Mouse (Mus musculus) lung, postnatal 25 days (tissue): ENCODE measurements at regions not wholly inside any gene's neighbourhood (a gene's known extent, or its start where the extent isn't known, plus 50 kb on each side); places are given as distances from the start of the nearest gene placed in this dataset.

Experiments used
- DNase-seq: peaks from one replicate; pipeline ENCODE4 v3.0.0; 2022; ENCODE audit warnings: low spot score

DNA sequence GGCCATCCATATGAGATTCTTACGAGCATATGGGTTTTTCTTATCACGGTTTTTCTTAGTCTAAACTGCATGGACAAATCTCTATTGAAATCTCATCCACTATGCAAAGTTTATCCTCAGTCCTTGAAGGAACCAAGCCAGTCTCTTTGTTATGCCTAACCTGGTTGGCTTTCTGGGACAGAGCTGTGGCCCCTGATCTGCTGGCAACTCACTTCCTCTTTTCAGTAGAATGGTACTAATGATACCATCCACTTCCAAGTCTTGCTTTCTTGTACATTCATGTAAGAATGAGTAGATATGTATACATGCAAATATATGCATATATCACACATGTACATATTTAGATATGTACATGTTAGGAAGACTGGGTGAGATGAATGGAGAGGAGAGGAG lies 89.8 kb upstream of the Irf2bp2 start:
- DNase-seq: no peak

DNA sequence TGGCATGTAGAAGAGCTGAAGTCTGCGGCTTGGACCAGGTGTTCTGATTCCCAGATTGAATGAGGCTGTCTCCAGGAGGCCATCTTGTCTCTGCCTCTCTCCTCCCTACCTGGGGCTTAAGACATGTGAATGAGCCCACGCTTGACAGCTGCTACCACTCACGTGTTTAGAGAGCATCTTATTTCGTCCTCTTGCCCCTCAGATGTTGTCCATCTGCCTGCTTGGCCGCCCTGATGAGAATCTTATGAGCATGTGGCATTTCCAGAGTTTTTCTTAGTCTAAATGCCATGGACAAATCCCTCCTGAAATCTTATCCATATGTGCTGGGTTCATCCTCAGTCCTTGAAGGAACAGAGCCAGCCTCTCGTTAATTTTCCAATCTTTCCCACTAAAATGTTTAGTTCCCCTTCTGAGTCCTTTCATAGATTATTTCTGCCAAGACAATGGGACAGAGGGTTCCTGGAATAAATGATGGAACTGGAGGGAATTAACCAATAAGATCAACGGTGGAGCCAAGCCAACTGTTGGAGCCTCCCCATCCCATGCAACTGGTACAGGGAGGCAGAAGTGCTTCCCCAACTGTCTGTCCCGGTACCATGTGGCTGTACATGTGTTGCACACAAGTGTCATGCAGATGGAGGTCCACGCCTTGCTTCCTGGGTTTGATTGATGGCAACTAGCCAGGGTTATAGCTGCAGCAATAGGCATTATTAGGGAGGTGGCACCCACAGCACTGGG lies 89.2 kb upstream of the Irf2bp2 start:
- DNase-seq: no peak

- DNase-seq: peak; percentile 80
Measured at GRCm38 (mm10) chr8:126681948-126682651, 88.3 kb upstream of the Irf2bp2 start.

GRCm38 (mm10) chr8:126678004-126678751 lies 84.4 kb upstream of the Irf2bp2 start:
- no peak for DNase-seq

DNA sequence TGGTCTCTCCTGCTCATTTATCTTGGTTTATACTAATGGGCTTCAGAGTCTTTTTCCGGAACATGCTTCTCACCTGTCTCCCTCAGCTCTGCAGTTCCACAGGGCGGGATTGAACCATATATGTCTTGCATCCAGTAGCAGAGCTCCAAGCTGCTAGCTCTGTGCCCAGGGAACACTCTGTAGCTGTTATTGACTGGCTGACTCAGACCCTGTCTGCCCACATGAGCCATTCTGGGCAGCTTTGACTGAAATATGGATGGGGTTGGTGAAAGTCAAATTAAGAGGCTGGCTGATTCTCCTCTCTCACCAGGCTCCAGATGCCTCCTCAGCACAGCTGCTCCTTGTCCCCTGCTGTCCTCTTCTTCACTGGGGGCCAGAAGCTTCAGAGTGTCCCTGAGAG lies 81.4 kb upstream of the Irf2bp2 start:
- no peak for DNase-seq

- no peak for DNase-seq
Measured at GRCm38 (mm10) chr8:126673038-126673740, 79.4 kb upstream of the Irf2bp2 start.

- DNase-seq: no peak
Measured at GRCm38 (mm10) chr8:126671594-126671993, 77.8 kb upstream of the Irf2bp2 start.

GRCm38 (mm10) chr8:126669919-126670318 lies 76.1 kb upstream of the Irf2bp2 start:
- no peak for DNase-seq

GRCm38 (mm10) chr8:126669154-126669553 lies 75.4 kb upstream of the Irf2bp2 start:
- DNase-seq: no peak

GRCm38 (mm10) chr8:126668657-126669025 lies 74.9 kb upstream of the Irf2bp2 start:
- no peak for DNase-seq

DNA sequence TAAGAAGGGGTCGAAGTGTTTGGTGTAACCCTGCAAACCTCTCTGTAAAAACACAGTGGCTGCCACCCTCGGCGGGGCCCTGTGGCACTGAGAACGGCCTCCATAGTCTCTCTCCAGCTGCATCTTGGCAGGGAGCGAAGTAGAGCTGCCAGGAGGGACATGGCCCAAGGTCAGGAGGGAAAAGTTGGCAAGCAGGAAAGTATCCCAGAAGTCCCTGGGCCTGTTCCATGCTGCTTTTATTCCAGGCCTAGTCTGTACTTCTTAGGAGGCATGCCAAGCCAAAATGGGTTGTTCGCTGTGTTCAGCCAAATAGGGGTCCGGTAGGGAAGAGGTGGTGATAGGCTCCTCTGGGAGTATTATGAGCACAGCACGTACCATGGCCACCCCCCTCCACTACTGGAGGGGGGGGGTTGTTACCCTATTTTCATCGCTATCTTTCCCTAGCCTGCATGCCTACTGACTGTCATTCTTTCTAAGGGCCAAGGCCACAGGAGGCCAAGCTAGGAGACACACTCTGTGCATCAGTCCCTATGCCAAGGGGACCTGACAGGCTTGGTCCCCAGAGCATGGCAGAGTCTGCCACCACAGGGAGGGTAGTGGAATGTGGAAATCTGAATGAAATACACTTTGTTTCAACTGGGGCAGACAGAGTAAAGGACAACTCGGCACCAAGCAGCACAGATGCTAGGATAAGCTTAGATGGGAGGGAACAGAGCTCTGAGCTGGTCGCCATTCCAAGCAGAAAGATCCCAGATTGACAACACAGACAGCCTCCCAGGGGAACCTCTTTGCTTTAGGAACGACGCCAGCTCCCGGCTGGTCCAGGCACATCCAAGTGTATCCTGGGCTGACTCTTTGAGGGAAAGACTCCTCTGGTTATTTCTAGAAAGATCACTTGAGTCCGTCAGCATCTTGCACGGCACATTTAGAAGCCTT lies 74.2 kb upstream of the Irf2bp2 start:
- DNase-seq: peak; percentile 88

DNA sequence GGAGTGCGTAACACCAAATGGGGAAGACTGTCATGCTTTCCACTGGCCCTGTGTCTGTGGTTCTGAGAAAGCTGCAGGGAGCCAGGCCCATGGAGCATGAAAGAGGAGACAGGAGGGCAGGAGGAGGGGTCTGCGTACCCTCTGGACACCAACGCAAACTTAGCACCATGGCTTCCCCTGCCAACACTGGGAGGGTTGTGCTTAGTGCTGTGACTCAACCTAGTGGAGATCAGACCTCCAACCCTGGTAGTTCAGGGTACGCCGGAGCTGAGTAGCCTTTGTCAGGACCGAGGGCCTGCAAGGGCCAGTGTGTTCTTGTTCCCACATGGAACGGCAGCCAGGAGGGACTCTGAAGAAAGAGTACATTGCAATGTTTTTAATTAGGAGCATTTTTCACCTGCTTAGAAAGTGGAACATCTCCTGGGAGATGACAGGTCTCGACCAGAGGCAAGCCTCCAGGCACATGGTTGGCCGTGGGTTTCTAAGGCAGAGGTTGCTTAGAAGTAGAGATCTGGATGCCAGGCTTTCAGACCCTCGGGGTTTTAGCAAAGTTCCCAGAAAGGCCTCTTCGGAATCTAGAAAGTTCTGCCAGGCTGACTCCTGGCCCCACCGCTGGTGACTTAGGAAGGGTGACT lies 73.4 kb upstream of the Irf2bp2 start:
- no peak for DNase-seq

- DNase-seq: peak; percentile 99
Measured at GRCm38 (mm10) chr8:126666327-126667085, 72.7 kb upstream of the Irf2bp2 start.

DNA sequence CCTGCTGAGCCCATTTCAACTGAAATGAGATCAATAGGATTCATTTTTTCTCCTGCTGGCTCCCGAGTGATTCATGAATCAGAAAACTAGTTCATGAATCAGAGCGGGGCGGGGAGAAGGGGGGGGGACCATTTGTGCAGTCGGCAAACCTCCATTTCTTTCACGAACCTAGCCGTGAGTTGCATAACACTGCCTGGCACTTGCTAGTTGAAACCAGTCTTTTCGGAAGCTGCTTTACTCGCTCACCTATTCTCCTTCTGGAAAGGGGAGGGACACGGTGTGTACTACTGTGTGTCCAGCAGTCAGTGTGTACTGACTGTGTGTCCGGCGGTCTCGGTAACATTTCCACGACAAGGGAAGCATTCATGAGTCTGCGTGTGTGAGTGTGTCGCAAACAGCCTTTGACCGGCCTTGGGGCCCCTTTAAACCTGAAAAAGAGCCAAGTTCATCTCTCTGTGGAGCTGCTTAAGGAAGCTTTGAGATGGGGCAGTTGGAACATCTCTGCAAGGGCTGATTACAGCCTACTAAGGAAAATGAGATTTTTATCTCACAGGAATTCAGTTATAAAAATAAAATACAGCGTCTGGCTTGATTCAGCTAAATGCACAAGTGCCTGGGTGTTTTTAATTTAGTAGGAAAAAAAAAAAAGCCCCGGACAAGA lies 71.9 kb upstream of the Irf2bp2 start:
- DNase-seq: peak; percentile 74

DNA sequence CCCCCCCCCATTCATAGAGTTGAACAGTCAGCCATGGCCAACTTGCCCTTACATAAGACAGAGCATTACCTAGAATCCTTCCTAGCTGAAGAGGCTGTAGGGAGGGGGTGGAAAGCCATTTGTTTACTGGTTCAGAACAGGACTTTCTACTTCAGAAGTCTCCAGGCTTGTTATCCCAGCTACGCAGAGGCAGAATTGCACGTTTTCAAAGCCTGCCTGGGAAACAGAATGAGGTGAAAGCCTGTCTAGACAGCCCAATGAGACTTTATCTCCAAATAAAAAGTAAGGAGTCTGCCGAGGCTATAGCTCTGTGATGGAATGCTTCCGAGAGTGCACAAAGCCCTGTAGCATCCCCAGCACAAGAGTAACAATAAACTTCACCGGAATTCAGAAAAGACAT lies 71.1 kb upstream of the Irf2bp2 start:
- no peak for DNase-seq

DNA sequence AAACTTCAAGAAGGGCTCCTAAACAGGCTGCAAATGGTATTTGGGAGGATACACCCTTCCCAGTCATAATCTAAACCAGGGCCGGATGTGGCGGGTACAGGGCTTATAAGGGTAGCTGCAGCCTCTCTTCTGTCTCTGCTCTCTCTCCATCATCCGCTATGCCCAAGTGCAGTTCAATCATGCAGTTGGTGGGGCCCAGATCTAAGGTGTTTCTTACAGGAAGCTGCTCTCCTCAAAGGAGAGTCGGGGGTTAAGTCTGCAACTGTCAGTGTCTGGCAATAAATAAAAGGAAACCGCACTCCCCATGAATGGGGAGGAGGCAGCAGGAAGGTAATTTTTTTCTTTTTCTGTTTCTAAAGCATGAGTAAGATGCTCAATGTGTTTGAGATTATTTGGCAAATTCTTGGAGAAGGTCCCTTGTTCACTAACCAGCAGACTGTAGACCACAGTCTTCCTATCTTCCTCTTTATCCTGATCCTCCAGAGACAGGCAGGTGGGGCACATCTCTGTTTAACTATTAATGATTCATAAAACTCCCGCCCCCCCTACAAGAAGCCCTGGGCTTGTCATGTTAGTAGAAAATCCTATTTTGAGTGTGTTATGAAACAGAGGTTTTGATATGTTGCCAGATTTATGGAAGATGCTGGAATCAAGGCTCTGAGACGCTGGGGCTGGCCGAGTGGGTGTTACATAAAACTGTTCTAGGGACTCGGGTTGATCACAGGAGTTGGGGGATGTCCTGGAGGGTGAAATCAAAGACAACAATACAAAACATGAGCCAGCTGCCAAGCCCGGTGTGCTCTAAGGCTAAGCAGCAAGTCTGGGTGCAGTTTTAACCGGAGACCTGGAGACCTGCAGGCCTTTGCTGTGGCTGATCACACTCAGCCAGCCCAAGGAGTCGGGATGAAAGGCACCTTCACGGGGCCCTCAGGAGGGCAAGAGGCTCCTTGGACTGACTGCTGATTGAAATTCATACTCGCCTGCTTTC lies 69.3 kb upstream of the Irf2bp2 start:
- DNase-seq: peak; percentile 80

GRCm38 (mm10) chr8:126662151-126662550 lies 68.4 kb upstream of the Irf2bp2 start:
- DNase-seq: no peak

DNA sequence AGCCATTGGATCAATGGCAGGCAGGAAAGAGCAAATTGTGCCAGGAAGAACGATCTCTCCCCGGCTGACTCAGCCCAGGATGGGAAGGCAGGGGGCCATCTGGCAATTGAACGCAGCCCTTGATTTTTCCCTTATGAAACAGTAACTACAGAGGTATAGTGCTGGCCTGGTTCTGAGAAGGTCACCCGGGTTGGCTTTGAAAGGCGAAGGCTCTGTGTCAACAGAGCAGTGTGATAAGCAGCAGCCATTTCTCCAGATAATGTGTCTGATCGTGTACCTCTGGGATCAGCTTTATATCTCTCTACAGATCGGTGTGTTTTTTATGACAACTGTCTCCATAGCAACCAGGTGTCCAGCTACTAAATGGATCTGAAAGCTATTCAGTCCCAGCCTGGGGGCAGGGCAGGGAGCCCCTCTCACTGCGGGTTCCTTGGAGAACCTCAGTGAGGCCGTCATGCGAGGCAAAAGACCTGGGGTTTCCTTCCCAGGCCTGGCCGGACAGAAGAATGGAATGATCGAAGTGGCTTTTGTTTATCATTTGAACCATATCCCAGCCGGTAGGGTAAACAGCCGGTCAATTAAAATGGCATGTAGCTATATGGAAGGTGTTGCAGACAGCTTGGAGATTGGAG lies 67.8 kb upstream of the Irf2bp2 start:
- no peak for DNase-seq
